Mouse (Mus musculus) layer of hippocampus, adult 8-10 months (tissue): ENCODE results near the gene Fam171a2. TPM values are rescaled to one million over a fixed set of nuclear protein-coding genes. Genes with fewer than 3 reads are reported as not detected.
A peak's percentile ranks its signal among the peaks of the same experiment; 100 is the strongest.

ENCODE experiments used
- DNase-seq, 2 experiments: peaks; one replicate each; pipeline ENCODE4 v3.0.0; 2022; ENCODE audit warnings: low spot score in 2 of 2
- total RNA-seq, 4 experiments: library from RNA; stranded (reverse); gene quantifications; 2 replicates each; pipeline ENCODE4 v1.2.4; 2022

Gene Fam171a2
- 10 to 100 TPM; 77.6 to 94.7 (median 85.7) TPM for total RNA-seq

GRCm38 (mm10) chr11:102447497-102447896, at the start of gene Fam171a2:
Gene Fam171a2 (minus strand): TSS chr11:102447682.
- DNase-seq: peak in 1 of 2 experiments; percentile 72

GRCm38 (mm10) chr11:102496732-102497131, 49.2 kb upstream of the Fam171a2 start:
- DNase-seq: no peak

- DNase-seq: no peak
Measured at GRCm38 (mm10) chr11:102496206-102496605, 48.7 kb upstream of the Fam171a2 start.

GRCm38 (mm10) chr11:102495742-102496141, 48.3 kb upstream of the Fam171a2 start:
- no peak for DNase-seq

- no peak for DNase-seq
Measured at GRCm38 (mm10) chr11:102495114-102495513, 47.6 kb upstream of the Fam171a2 start.

GRCm38 (mm10) chr11:102494063-102494650, 46.7 kb upstream of the Fam171a2 start:
- no peak for DNase-seq

GRCm38 (mm10) chr11:102493241-102493640, 45.8 kb upstream of the Fam171a2 start:
- no peak for DNase-seq

GRCm38 (mm10) chr11:102487901-102488300, 40.4 kb upstream of the Fam171a2 start:
- DNase-seq: no peak

GRCm38 (mm10) chr11:102486733-102487386, 39.4 kb upstream of the Fam171a2 start:
- DNase-seq: no peak

- no peak for DNase-seq
Measured at GRCm38 (mm10) chr11:102481779-102482178, 34.3 kb upstream of the Fam171a2 start.

GRCm38 (mm10) chr11:102480897-102481296, 33.4 kb upstream of the Fam171a2 start:
- no peak for DNase-seq

GRCm38 (mm10) chr11:102480111-102480510, 32.6 kb upstream of the Fam171a2 start:
- no peak for DNase-seq

- no peak for DNase-seq
Measured at GRCm38 (mm10) chr11:102479581-102479980, 32.1 kb upstream of the Fam171a2 start.

GRCm38 (mm10) chr11:102478671-102479070, 31.2 kb upstream of the Fam171a2 start:
- no peak for DNase-seq

- DNase-seq: no peak
Measured at GRCm38 (mm10) chr11:102475027-102475426, 27.5 kb upstream of the Fam171a2 start.

- DNase-seq: no peak
Measured at GRCm38 (mm10) chr11:102469648-102470357, 22.3 kb upstream of the Fam171a2 start, which contains the start of gene Itga2b. Gene Itga2b (minus strand): TSS chr11:102470122.

GRCm38 (mm10) chr11:102467041-102467631, 19.7 kb upstream of the Fam171a2 start:
- peak; percentile 91 to 93 for DNase-seq

GRCm38 (mm10) chr11:102465713-102466436, 18.4 kb upstream of the Fam171a2 start:
- DNase-seq: peak; percentile 69 to 75

- no peak for DNase-seq
Measured at GRCm38 (mm10) chr11:102464901-102465300, 17.4 kb upstream of the Fam171a2 start.

- DNase-seq: no peak
Measured at GRCm38 (mm10) chr11:102461764-102462163, 14.3 kb upstream of the Fam171a2 start.

GRCm38 (mm10) chr11:102460541-102460940, 13.1 kb upstream of the Fam171a2 start:
- DNase-seq: no peak
